Comparison of ENCODE assay signal across 18 mouse cellular contexts in genomic region chr1:75549289-75550279, GRCm38 (mm10). TPM values are rescaled to one million over a fixed set of nuclear protein-coding genes. Genes with fewer than 3 reads are reported as not detected.
DNase-seq lines count a peak whose midpoint lies in the region; ATAC-seq and TF ChIP-seq lines count a peak whose summit lies in the region.
"Had no signal": no experiment of that assay in that cellular context is flagged by ENCODE, and none has a peak within 500 bp of the region (broad histone marks: within the 10 kb centered on the region; RNA-seq: fewer than 3 reads in every experiment).

No protein-coding gene starts in this region.

- no peak for TF ChIP-seq POLR2A in myocyte (IDR thresholded peaks at IDR 0.05; ENCODE audit: insufficient read length, low read depth)

- peaks cover 54% of the 10 kb centered on the region for H3K36me3 ChIP-seq in heart, embryonic 14.5 days (ENCODE audit: control insufficient read depth, insufficient read depth, low read length)
- H3K36me3 ChIP-seq in myocyte (ENCODE audit: control insufficient read depth, insufficient read depth): no peaks in the 10 kb centered on the region

- H3K4me3 ChIP-seq in heart, embryonic 14.5 days (ENCODE audit: control insufficient read depth in 1 of 2, insufficient read depth in 1 of 2, low read depth in 1 of 2, low read length in 2 of 2): no peak overlapping the region
- H3K4me3 ChIP-seq in myocyte: peak overlapping the region; percentile 5
- H3K4me3 ChIP-seq: hindbrain, embryonic 12.5 days; lung, embryonic 15.5 days; midbrain, embryonic 15.5 days; neural tube, embryonic 12.5 days had no signal

- H3ac ChIP-seq in myocyte (ENCODE audit: control insufficient read depth, insufficient read length): no peak overlapping the region

- H3K9me3 ChIP-seq in heart, embryonic 14.5 days (ENCODE audit: control insufficient read depth, low read length): no peaks in the 10 kb centered on the region
- H3K9me3 ChIP-seq: hindbrain, embryonic 12.5 days; lung, embryonic 15.5 days; midbrain, embryonic 15.5 days; neural tube, embryonic 12.5 days had no signal

- no peak for ATAC-seq in heart, embryonic 14.5 days (ENCODE audit: insufficient number of reproducible peaks, insufficient read depth, low FRiP score, low read depth)
- ATAC-seq: activated CD4-positive, CD25-positive, alpha-beta regulatory T cell, adult 4 months; midbrain, embryonic 15.5 days had no signal

- peak overlapping the region; percentile 35 to 64; a peak in 3 of 4 replicates for H3K27ac ChIP-seq in heart, embryonic 14.5 days (replicated peaks in 1 of 2; ENCODE audit: control insufficient read depth in 1 of 2, insufficient read depth in 1 of 2, low read depth in 2 of 2, low read length in 2 of 2)
- H3K27ac ChIP-seq: hindbrain, embryonic 12.5 days; kidney, postnatal 0 days; lung, embryonic 15.5 days; midbrain, embryonic 15.5 days; neural tube, embryonic 12.5 days had no signal

- 47% methylated on average over 17 of the region's 17 CpGs for WGBS in heart, embryonic 14.5 days

- H3K4me2 ChIP-seq in heart, embryonic 14.5 days (ENCODE audit: low read length): peak overlapping the region; percentile 29
- H3K4me2 ChIP-seq in myocyte (ENCODE audit: low read depth): peak overlapping the region; percentile 64
- H3K4me2 ChIP-seq: hindbrain, embryonic 12.5 days; lung, embryonic 15.5 days; midbrain, embryonic 15.5 days; neural tube, embryonic 12.5 days had no signal

- H3K4me1 ChIP-seq in heart, embryonic 14.5 days (ENCODE audit: control insufficient read depth in 2 of 2, insufficient read depth in 2 of 2, low read length in 2 of 2): peaks cover 22 to 35% of the 10 kb centered on the region in 2 experiments

- H3K79me2 ChIP-seq in myocyte (ENCODE audit: control insufficient read depth, insufficient read depth): no peaks in the 10 kb centered on the region

- DNase-seq in right cerebral cortex, postnatal 25 days: peak; percentile 7
- no peak for DNase-seq in right cerebral cortex, postnatal 10 days (ENCODE audit: low spot score in 2 of 2)
- DNase-seq in adrenal gland, postnatal 36 days: peak; percentile 89 to 92
- no peak for DNase-seq in embryo, embryonic 11 days
- no peak for DNase-seq in layer of hippocampus, adult 9-11 months
- DNase-seq: cerebellum, adult 9-10 months; gastrocnemius, postnatal 10 days; liver had no signal

- H3K9ac ChIP-seq in heart, embryonic 14.5 days (ENCODE audit: low read length): peak overlapping the region; percentile 50; the same call in 1 of the 2 replicates
- H3K9ac ChIP-seq: hindbrain, embryonic 12.5 days; lung, embryonic 15.5 days; midbrain, embryonic 15.5 days had no signal

- H3K27me3 ChIP-seq in heart, embryonic 14.5 days (ENCODE audit: control insufficient read depth, insufficient read depth, low read length): no peaks in the 10 kb centered on the region
- no peaks in the 10 kb centered on the region for H3K27me3 ChIP-seq in myocyte (ENCODE audit: control insufficient read depth, insufficient read depth, insufficient read length)
- H3K27me3 ChIP-seq: hindbrain, embryonic 12.5 days; midbrain, embryonic 15.5 days; neural tube, embryonic 12.5 days had no signal

TF ChIP-seq in myocyte, 11 proteins besides CTCF, POLR2A, EP300 and RAD21:
- TF ChIP-seq E2F4 (IDR thresholded peaks at IDR 0.05; ENCODE audit: insufficient read depth): no peak
- peak; percentile 16 to 97 (median 75) for TF ChIP-seq MYOD1 (IDR thresholded peaks at IDR 0.05; ENCODE audit: control insufficient read depth in 1 of 3, insufficient read length in 2 of 3, low read depth in 2 of 3)
- no peak for TF ChIP-seq USF1 (IDR thresholded peaks at IDR 0.05; ENCODE audit: low read depth)
- peak; percentile 67 to 99 (median 89) for TF ChIP-seq MYOG (IDR thresholded peaks at IDR 0.05; ENCODE audit: control insufficient read depth in 1 of 3, insufficient read depth in 1 of 3, insufficient read length in 2 of 3, low read depth in 2 of 3)
- TF ChIP-seq SRF (IDR thresholded peaks at IDR 0.05; ENCODE audit: control insufficient read depth, insufficient read length, low read depth): no peak
- TF ChIP-seq CEBPB (IDR thresholded peaks at IDR 0.05; ENCODE audit: insufficient read depth, poor library complexity, severe bottlenecking): no peak
- peak; percentile 29 for TF ChIP-seq TCF3 (IDR thresholded peaks at IDR 0.05; ENCODE audit: insufficient read length, low read depth)
- no peak for TF ChIP-seq POLR2AphosphoS2 (IDR thresholded peaks at IDR 0.05; ENCODE audit: insufficient read length, low read depth)
- TF ChIP-seq TCF12 (IDR thresholded peaks at IDR 0.05; ENCODE audit: insufficient read depth, poor library complexity, severe bottlenecking): peak; percentile 72

RNA-seq across cellular contexts. Expression of gene Slc4a3, which starts 3.5 kb away (rescaled TPM):
- 100 to 1,000 TPM in 1 of 2 experiments, 10 to 100 TPM in 1; 99.2 to 120 TPM for total RNA-seq in adrenal gland, postnatal 36 days (2021)
- polyA plus RNA-seq in heart, embryonic 14.5 days (2014; fragmentation: Nextera tagmentation; extraction: Ambion mirVana): 20.8 and 24.2 TPM in 2 replicates
- polyA plus RNA-seq in myocyte (2012; fragmentation: generic; extraction: Trizol): 48.6 TPM

RNA-seq across cellular contexts. Expression of gene Stk11ip, which starts 28.3 kb away (rescaled TPM):
- 10 to 100 TPM; 16.6 to 20.6 TPM for total RNA-seq in adrenal gland, postnatal 36 days (2021)
- polyA plus RNA-seq in heart, embryonic 14.5 days (2014; fragmentation: Nextera tagmentation; extraction: Ambion mirVana): 11.3 and 11.8 TPM in 2 replicates
- polyA plus RNA-seq in myocyte (2012; fragmentation: generic; extraction: Trizol): 33.3 TPM

RNA-seq across cellular contexts. Expression of gene Inha, which starts 42.7 kb away (rescaled TPM):
- total RNA-seq in adrenal gland, postnatal 36 days (2021): 10 to 100 TPM; 21.8 to 34.7 TPM
- polyA plus RNA-seq in heart, embryonic 14.5 days (2014; fragmentation: Nextera tagmentation; extraction: Ambion mirVana): 2.6 and 3.9 TPM in 2 replicates
- polyA plus RNA-seq in myocyte (2012; fragmentation: generic; extraction: Trizol): 4.7 TPM
- total RNA-seq: CH12.LX; megakaryocyte progenitor cell, adult 5-6 weeks had no signal
- polyA plus RNA-seq: activated CD4-positive, CD25-positive, alpha-beta regulatory T cell, adult 4 months had no signal

RNA-seq across cellular contexts. Expression of gene Obsl1, which starts 43.3 kb away (rescaled TPM):
- 10 to 100 TPM; 59.8 to 67.4 TPM for total RNA-seq in adrenal gland, postnatal 36 days (2021)
- 109 and 124 TPM in 2 replicates for polyA plus RNA-seq in heart, embryonic 14.5 days (2014; fragmentation: Nextera tagmentation; extraction: Ambion mirVana)
- polyA plus RNA-seq in myocyte (2012; fragmentation: generic; extraction: Trizol): 148 TPM
- polyA plus RNA-seq: activated CD4-positive, CD25-positive, alpha-beta regulatory T cell, adult 4 months had no signal

Comparison
In these comparisons a context has a peak if more than half of its experiments do, and no peak if none do; other contexts are left out.
1. DNase-seq: peak in right cerebral cortex, postnatal 25 days (single experiment) and adrenal gland, postnatal 36 days (2 of 2); none in right cerebral cortex, postnatal 10 days (0 of 2), embryo, embryonic 11 days (single experiment) and layer of hippocampus, adult 9-11 months (single experiment).